9 mouse cellular contexts compared by ENCODE assay signal in the genomic region with DNA sequence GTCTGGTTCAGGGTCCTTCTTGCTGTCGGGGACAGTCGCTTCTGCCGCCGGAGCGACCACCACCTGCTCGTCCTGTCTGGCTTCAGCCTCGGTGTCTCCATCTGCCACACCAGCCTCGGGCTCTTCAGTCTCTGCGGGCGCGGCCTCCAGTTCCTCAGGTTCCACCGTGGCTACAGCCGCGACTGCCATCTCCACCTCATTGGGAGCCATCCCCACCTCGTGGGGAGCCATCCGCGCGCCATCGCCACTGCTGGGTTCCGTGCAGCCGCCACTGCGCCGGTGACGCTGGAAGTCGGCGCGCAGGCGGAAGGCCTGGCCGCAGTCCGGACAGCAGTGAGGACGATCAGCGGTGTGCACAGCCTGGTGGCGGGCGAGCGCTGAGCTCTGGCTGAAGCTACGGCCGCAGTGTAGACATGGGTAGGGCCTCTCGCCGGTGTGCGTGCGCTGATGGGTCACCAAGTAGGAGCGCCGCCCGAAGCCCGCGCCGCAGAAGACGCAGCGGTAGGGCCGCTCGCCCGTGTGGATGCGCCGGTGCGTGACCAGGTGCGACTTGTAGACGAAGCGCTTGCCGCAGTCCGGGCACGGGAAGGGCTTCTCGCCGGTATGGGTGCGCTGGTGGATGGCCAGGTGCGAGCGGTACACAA. TPM values are rescaled to one million over a fixed set of nuclear protein-coding genes. Genes with fewer than 3 reads are reported as not detected.
DNase-seq lines count a peak whose midpoint lies in the region; ATAC-seq lines count a peak whose summit lies in the region.
"Had no signal": no experiment of that assay in that cellular context is flagged by ENCODE, and none has a peak within 500 bp of the region (broad histone marks: within the 10 kb centered on the region; RNA-seq: fewer than 3 reads in every experiment).

No protein-coding gene starts in this region.

- ATAC-seq in midbrain, embryonic 15.5 days (replicated peaks), result no peak
- ATAC-seq in hindbrain, embryonic 14.5 days (ENCODE audit: low FRiP score), result no peak
- ATAC-seq in stomach, embryonic 14.5 days (ENCODE audit: insufficient number of reproducible peaks, insufficient read depth, low FRiP score, low read depth), result no peak

- DNase-seq in midbrain, embryonic 10.5 days (ENCODE audit: low spot score), result peak; percentile 58
- DNase-seq in cerebellum, postnatal 36 days, result peak; percentile 51
- peak; percentile 33 for DNase-seq in hindbrain, embryonic 14.5 days (ENCODE audit: low spot score)
- DNase-seq in spleen, postnatal 4 days (ENCODE audit: low spot score in 2 of 2), result no peak
- no peak for DNase-seq in heart, adult 18-20 months

- H3K27me3 ChIP-seq in midbrain, embryonic 10.5 days (ENCODE audit: low read depth, poor library complexity, severe bottlenecking), result peaks cover 90% of the 10 kb centered on the region
- peaks cover 50% of the 10 kb centered on the region for H3K27me3 ChIP-seq in midbrain, embryonic 15.5 days (replicated peaks)
- H3K27me3 ChIP-seq in hindbrain, embryonic 14.5 days (ENCODE audit: control insufficient read depth, insufficient read depth, low read length), result peaks cover 66% of the 10 kb centered on the region
- peaks cover 56% of the 10 kb centered on the region for H3K27me3 ChIP-seq in stomach, embryonic 14.5 days (ENCODE audit: control insufficient read depth, insufficient read depth, low read length)

- H3K4me2 ChIP-seq in midbrain, embryonic 15.5 days, result no peak overlapping the region
- no peak overlapping the region for H3K4me2 ChIP-seq in hindbrain, embryonic 14.5 days (replicated peaks)
- H3K4me2 ChIP-seq in stomach, embryonic 14.5 days (replicated peaks; ENCODE audit: low read depth, low read length), result peak overlapping the region; percentile 72; the same call in 1 of the 2 replicates

- peak overlapping the region; percentile 50 for H3K4me3 ChIP-seq in midbrain, embryonic 10.5 days
- H3K4me3 ChIP-seq in midbrain, embryonic 15.5 days, result no peak overlapping the region
- peak overlapping the region; percentile 21; the same call in 1 of the 2 replicates for H3K4me3 ChIP-seq in hindbrain, embryonic 14.5 days (replicated peaks; ENCODE audit: low read length)
- peak overlapping the region; percentile 30; the same call in 1 of the 2 replicates for H3K4me3 ChIP-seq in stomach, embryonic 14.5 days (ENCODE audit: low read depth, low read length)

- no peaks in the 10 kb centered on the region for H3K9me3 ChIP-seq in midbrain, embryonic 10.5 days (replicated peaks)
- no peaks in the 10 kb centered on the region for H3K9me3 ChIP-seq in midbrain, embryonic 15.5 days
- no peaks in the 10 kb centered on the region for H3K9me3 ChIP-seq in hindbrain, embryonic 14.5 days (ENCODE audit: control insufficient read depth, low read length)
- no peaks in the 10 kb centered on the region for H3K9me3 ChIP-seq in stomach, embryonic 14.5 days (ENCODE audit: control insufficient read depth, low read depth, low read length)

- H3K27ac ChIP-seq in midbrain, embryonic 10.5 days (replicated peaks), result no peak overlapping the region
- no peak overlapping the region for H3K27ac ChIP-seq in midbrain, embryonic 15.5 days
- H3K27ac ChIP-seq in hindbrain, embryonic 14.5 days, result no peak overlapping the region
- H3K27ac ChIP-seq in stomach, embryonic 14.5 days (ENCODE audit: low read length), result no peak overlapping the region

- H3K4me1 ChIP-seq in midbrain, embryonic 10.5 days, result peaks cover 30% of the 10 kb centered on the region
- peaks cover 14% of the 10 kb centered on the region for H3K4me1 ChIP-seq in midbrain, embryonic 15.5 days
- peaks cover 10% of the 10 kb centered on the region; the same call in 1 of the 2 replicates for H3K4me1 ChIP-seq in hindbrain, embryonic 14.5 days (replicated peaks; ENCODE audit: control insufficient read depth, insufficient read depth, low read length)
- 0 out of 2 replicates have a peak, but pooled peaks cover 8% of the 10 kb centered on the region for H3K4me1 ChIP-seq in stomach, embryonic 14.5 days (ENCODE audit: control insufficient read depth, insufficient read depth, low read length)

- peaks cover 81% of the 10 kb centered on the region for H3K36me3 ChIP-seq in midbrain, embryonic 10.5 days
- peaks cover 31% of the 10 kb centered on the region for H3K36me3 ChIP-seq in midbrain, embryonic 15.5 days (replicated peaks)
- peaks cover 92% of the 10 kb centered on the region for H3K36me3 ChIP-seq in hindbrain, embryonic 14.5 days (replicated peaks; ENCODE audit: control insufficient read depth, insufficient read depth)
- H3K36me3 ChIP-seq in stomach, embryonic 14.5 days (ENCODE audit: control insufficient read depth, insufficient read depth, low read length), result peaks cover 4% of the 10 kb centered on the region; the same call in 1 of the 2 replicates

- 2% methylated on average over 66 of the region's 66 CpGs for WGBS in midbrain, embryonic 10.5 days
- 11% methylated on average over 61 of the region's 66 CpGs for WGBS in midbrain, embryonic 15.5 days
- 15% methylated on average over 66 of the region's 66 CpGs for WGBS in hindbrain, embryonic 14.5 days
- WGBS in stomach, embryonic 14.5 days, result 26% methylated on average over 66 of the region's 66 CpGs

- H3K9ac ChIP-seq in midbrain, embryonic 15.5 days, result no peak overlapping the region
- H3K9ac ChIP-seq in hindbrain, embryonic 14.5 days, result 0 out of 2 replicates have a peak overlapping the region, but pooled peaks have one; percentile 40
- no peak overlapping the region for H3K9ac ChIP-seq in stomach, embryonic 14.5 days (replicated peaks; ENCODE audit: low read depth, low read length)

RNA-seq across cellular contexts. Expression of a gene that starts 15.2 kb away (rescaled TPM):
- polyA plus RNA-seq in midbrain, embryonic 10.5 days (2016; fragmentation: Nextera tagmentation; extraction: Ambion mirVana), result 4.2 and 5.2 TPM in 2 replicates
- 14.0 and 15.0 TPM in 2 replicates for polyA plus RNA-seq in midbrain, embryonic 15.5 days (2015; fragmentation: Nextera tagmentation; extraction: Ambion mirVana)
- polyA plus RNA-seq in hindbrain, embryonic 14.5 days (2014; fragmentation: Nextera tagmentation; extraction: Ambion mirVana), result 5.5 and 6.4 TPM in 2 replicates
- polyA plus RNA-seq in stomach, embryonic 14.5 days (2014; fragmentation: Nextera tagmentation; extraction: Ambion mirVana), result 1.5 and 1.7 TPM in 2 replicates
- 1 to 10 TPM; 5.5 to 5.7 TPM for total RNA-seq in heart, adult 18-20 months (2021)

RNA-seq across cellular contexts. Expression of a gene that starts 19.6 kb away (rescaled TPM):
- 20.8 and 21.3 TPM in 2 replicates for polyA plus RNA-seq in midbrain, embryonic 10.5 days (2016; fragmentation: Nextera tagmentation; extraction: Ambion mirVana)
- 22.5 and 22.8 TPM in 2 replicates for polyA plus RNA-seq in midbrain, embryonic 15.5 days (2015; fragmentation: Nextera tagmentation; extraction: Ambion mirVana)
- 21.6 and 24.8 TPM in 2 replicates for polyA plus RNA-seq in hindbrain, embryonic 14.5 days (2014; fragmentation: Nextera tagmentation; extraction: Ambion mirVana)
- 15.9 and 19.3 TPM in 2 replicates for polyA plus RNA-seq in stomach, embryonic 14.5 days (2014; fragmentation: Nextera tagmentation; extraction: Ambion mirVana)
- 1 to 10 TPM; 8.3 to 9.6 TPM for total RNA-seq in heart, adult 18-20 months (2021)

RNA-seq across cellular contexts. Expression of a gene that starts 27.9 kb away (rescaled TPM):
- not detected in 2 replicates for polyA plus RNA-seq in midbrain, embryonic 10.5 days (2016; fragmentation: Nextera tagmentation; extraction: Ambion mirVana)
- not detected in 2 replicates for polyA plus RNA-seq in midbrain, embryonic 15.5 days (2015; fragmentation: Nextera tagmentation; extraction: Ambion mirVana)
- polyA plus RNA-seq in hindbrain, embryonic 14.5 days (2014; fragmentation: Nextera tagmentation; extraction: Ambion mirVana), result not detected in 2 replicates
- not detected in 2 replicates for polyA plus RNA-seq in stomach, embryonic 14.5 days (2014; fragmentation: Nextera tagmentation; extraction: Ambion mirVana)
- total RNA-seq in heart, adult 18-20 months (2021), result not detected
- total RNA-seq: common myeloid progenitor, adult 5-6 weeks; neutrophil, adult 5-6 weeks had no signal

RNA-seq across cellular contexts. Expression of a gene that starts 38.8 kb away (rescaled TPM):
- not detected in 2 replicates for polyA plus RNA-seq in midbrain, embryonic 10.5 days (2016; fragmentation: Nextera tagmentation; extraction: Ambion mirVana)
- polyA plus RNA-seq in midbrain, embryonic 15.5 days (2015; fragmentation: Nextera tagmentation; extraction: Ambion mirVana), result 0.19 and 0.34 TPM in 2 replicates
- 0.23 and 0.43 TPM in 2 replicates for polyA plus RNA-seq in hindbrain, embryonic 14.5 days (2014; fragmentation: Nextera tagmentation; extraction: Ambion mirVana)
- 0.12 and 0.24 TPM in 2 replicates for polyA plus RNA-seq in stomach, embryonic 14.5 days (2014; fragmentation: Nextera tagmentation; extraction: Ambion mirVana)
- total RNA-seq in heart, adult 18-20 months (2021), result under 1 TPM in 1 of 2 experiments, not detected in 1; 0.13 TPM
- total RNA-seq: common myeloid progenitor, adult 5-6 weeks; neutrophil, adult 5-6 weeks had no signal

Comparison
In these comparisons a context has a peak if more than half of its experiments do, and no peak if none do; other contexts are left out.
1. DNase-seq: peak in midbrain, embryonic 10.5 days (single experiment), cerebellum, postnatal 36 days (2 of 2) and hindbrain, embryonic 14.5 days (single experiment); none in spleen, postnatal 4 days (0 of 2) and heart, adult 18-20 months (0 of 2).